Mouse (Mus musculus) heart, embryonic 10.5 days (tissue): ENCODE measurements around the gene Zfhx3. TPM values are rescaled to one million over a fixed set of nuclear protein-coding genes. Genes with fewer than 3 reads are reported as not detected.

Experiments
- DNase-seq: peaks from one replicate; pipeline ENCODE4 v3.0.0-alpha.2; 2017; ENCODE audit warnings: low spot score
- H3K27ac ChIP-seq: fragments of 300-500 bp; sonication (generic); 2 replicates; pipeline ENCODE4 v1.5.1; 2016; ENCODE audit warnings: mild to moderate bottlenecking
- H3K27me3 ChIP-seq: fragments of 300-500 bp; sonication (generic); 2 replicates; pipeline ENCODE4 v1.6.1; 2016; ENCODE audit warnings: mild to moderate bottlenecking; ENCODE audit not compliant: poor library complexity, insufficient read depth, severe bottlenecking
- H3K36me3 ChIP-seq: fragments of 300-500 bp; sonication (generic); 2 replicates; pipeline ENCODE4 v1.6.1; 2016; ENCODE audit warnings: mild to moderate bottlenecking, moderate library complexity
- H3K4me1 ChIP-seq: fragments of 300-500 bp; sonication (generic); 2 replicates; pipeline ENCODE4 v1.6.1; 2016; ENCODE audit warnings: mild to moderate bottlenecking
- H3K4me3 ChIP-seq: fragments of 300-500 bp; sonication (generic); 2 replicates; pipeline ENCODE4 v1.5.1; 2016; ENCODE audit warnings: mild to moderate bottlenecking, moderate library complexity
- H3K9me3 ChIP-seq: fragments of 300-500 bp; sonication (generic); 2 replicates; pipeline ENCODE4 v1.6.1; 2016; ENCODE audit warnings: mild to moderate bottlenecking, moderate library complexity
- WGBS: fragments of 180-500 bp; shearing (Covaris S2); methylation state at CpG from one replicate; pipeline ENCODE4 v1.1.7; 2016; 5-methylcytosine and 5-hydroxymethylcytosine counted together
- polyA plus RNA-seq: library from polyadenylated mRNA; unstranded; fragments of >200 nt; fragmentation: Nextera tagmentation; extraction: Ambion mirVana; gene quantifications from 2 replicates; pipeline ENCODE4 v1.2.1, GENCODE M21; 2016

Gene Zfhx3
- polyA plus RNA-seq, 1 experiment from 2014 or later = 9.7 TPM

DNA sequence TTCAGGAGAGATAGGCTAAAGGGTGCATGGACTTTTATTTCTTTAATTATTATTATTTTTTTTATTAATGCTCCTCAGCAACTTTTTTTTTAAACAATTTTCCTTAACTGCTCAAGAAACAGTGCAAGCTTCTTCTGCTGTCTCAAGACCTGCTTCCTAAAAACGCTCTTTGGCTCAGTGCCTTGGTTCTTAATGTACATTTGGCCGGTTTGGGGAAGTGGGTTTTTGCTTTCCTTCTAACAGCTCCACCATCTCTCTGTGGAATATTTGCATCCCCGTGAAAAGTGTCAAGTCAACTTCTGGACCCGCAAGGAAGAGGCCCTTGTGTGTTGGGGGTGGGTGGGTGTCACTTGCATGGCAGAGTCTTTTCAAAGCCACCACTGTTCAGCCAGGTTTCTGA lies 778.4 kb downstream of the Zfhx3 start:
- H3K36me3 ChIP-seq = no peaks in the 10 kb centered on the region
- H3K4me3 ChIP-seq = no peak overlapping the region
- no peaks in the 10 kb centered on the region for H3K9me3 ChIP-seq
- no peak for DNase-seq
- H3K27me3 ChIP-seq = no peaks in the 10 kb centered on the region
- H3K4me1 ChIP-seq = peaks cover 86% of the 10 kb centered on the region
- H3K27ac ChIP-seq = no peak overlapping the region
- 76% methylated on average over 4 of the region's 4 CpGs for WGBS

DNA sequence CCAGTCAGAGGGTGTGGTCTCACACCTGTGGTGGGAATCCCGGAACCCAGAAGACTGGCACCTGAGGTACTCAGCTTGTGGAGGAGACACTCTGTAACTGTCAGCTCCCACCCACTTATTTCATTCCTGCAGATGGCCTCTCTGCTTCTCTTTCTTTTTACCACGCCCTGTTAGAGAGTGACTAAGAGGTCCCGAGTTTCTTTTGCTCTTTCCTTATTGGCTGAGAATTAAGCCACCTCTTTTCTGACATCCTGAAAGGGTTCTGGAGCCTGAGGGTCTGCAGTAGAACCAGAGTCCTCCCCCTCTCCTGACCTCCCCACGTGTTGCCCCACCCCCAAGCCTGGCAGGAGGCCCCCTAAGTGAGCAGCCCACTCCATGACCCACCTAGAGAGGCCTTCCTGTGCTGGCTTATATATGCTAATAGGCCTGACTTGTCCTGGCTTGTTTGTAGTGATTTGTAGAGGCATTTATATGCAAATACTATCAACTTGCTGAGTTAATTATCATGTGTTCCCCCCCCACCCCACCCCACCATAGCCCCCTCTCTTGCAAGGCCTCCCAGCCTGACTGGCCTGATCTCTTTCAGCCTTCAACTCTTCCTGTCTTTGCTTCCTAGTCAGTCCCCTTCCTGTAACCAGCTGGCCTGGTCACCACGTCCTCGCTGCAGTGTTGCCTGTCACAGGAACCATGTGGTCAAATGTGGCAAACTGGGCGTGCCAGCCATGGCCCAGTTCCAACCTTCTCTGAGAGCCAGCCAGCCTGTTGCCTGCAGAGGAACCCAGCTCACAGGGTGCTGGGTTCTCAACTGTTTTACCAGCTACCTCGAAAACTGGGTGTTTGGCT lies 780.4 kb downstream of the Zfhx3 start:
- WGBS = 15% methylated on average over 8 of the region's 8 CpGs
- Histone ChIP-seq H3K4me1 (peaks cover 82% of the 10 kb centered on the region), H3K27me3 (no peaks in the 10 kb centered on the region), H3K4me3 (no peak overlapping the region), H3K9me3 (no peaks in the 10 kb centered on the region), H3K27ac (peak overlapping the region; percentile 14; the same call in 1 of the 2 replicates), H3K36me3 (no peaks in the 10 kb centered on the region)
- no peak for DNase-seq

DNA sequence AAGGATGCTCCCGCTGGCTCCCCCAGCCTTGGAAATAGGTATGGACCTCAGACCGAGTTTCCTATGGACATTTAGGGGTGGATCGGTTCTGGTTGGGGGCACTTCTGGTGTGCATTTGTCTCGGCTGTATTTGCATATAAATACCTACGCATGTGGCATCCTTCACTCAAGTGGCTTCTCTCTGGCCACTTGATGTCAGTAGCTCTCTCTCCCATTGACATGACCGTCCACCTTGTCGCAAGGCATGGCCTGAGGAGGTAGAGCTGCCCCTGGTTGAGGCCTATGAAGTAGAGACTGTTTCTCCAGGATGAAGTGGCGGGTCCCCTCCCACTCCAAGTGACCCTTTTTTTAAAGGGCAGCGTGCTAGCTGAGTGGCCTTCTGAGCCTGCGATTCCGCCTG lies 781.2 kb downstream of the Zfhx3 start:
- no peaks in the 10 kb centered on the region for H3K36me3 ChIP-seq
- WGBS = 52% methylated on average over 11 of the region's 11 CpGs
- DNase-seq = no peak
- H3K27ac ChIP-seq = peak overlapping the region; percentile 32; the same call in 1 of the 2 replicates
- H3K4me1 ChIP-seq = peaks cover 80% of the 10 kb centered on the region
- H3K4me3 ChIP-seq = no peak overlapping the region
- no peaks in the 10 kb centered on the region for H3K27me3 ChIP-seq
- H3K9me3 ChIP-seq = no peaks in the 10 kb centered on the region

DNA sequence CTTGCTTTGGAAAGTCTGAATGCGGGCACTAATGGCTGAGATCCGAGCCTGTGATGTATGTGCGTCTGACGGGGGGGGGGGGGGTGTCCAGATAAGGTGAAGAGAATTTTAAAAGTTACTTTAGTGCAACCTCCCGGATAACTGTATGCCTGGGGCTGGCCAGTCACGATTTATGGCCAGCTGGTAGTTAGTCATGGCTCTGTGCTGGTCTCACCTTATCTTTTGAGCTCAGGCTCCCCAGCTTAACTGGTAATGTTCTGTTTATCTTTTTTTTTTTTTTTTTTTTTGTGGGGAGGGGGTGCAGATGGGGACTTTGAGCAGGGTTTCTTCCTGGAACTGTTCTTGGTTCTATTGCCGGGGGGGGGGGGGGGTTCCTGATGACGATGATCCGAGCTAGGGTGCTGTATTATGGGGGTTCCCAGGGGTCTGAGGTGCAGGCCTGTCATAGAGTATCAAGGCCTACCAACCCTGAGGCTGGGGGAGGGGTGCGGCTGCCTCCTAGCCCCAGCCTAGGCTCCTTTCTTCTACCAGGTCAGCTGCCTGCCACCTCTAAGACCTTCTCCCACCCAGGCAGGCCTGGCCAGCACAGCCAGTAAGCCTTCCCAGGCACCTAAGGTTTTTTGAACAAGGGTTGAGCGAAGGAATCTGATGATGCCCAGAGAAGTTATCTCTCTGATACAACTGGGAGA lies 782.5 kb downstream of the Zfhx3 start:
- no peaks in the 10 kb centered on the region for H3K9me3 ChIP-seq
- no peak overlapping the region for H3K4me3 ChIP-seq
- 16% methylated on average over 11 of the region's 11 CpGs for WGBS
- no peaks in the 10 kb centered on the region for H3K36me3 ChIP-seq
- H3K27ac ChIP-seq = peak overlapping the region; percentile 76
- peaks cover 87% of the 10 kb centered on the region for H3K4me1 ChIP-seq
- no peak for DNase-seq
- H3K27me3 ChIP-seq = no peaks in the 10 kb centered on the region

DNA sequence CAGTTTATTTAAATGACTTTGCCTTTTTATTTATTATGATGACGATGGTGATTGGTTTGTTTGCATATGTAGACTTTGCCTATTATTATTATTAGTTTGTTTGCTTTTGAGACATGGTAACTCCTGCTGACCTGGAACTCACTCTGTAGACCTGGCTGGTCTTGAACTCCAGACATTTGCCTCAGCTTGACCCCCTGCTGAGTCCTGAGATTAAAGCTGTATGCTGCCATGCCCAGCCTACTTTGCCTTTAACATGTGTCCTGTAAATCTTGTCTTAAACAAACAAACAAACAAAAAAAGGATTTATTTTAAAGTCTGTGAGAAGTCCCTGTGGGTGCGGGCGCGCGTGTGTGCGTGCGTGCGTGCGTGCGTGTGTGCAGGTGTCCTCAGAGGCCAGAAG lies 783.2 kb downstream of the Zfhx3 start:
- peak overlapping the region; percentile 62; the same call in 1 of the 2 replicates for H3K27ac ChIP-seq

DNA sequence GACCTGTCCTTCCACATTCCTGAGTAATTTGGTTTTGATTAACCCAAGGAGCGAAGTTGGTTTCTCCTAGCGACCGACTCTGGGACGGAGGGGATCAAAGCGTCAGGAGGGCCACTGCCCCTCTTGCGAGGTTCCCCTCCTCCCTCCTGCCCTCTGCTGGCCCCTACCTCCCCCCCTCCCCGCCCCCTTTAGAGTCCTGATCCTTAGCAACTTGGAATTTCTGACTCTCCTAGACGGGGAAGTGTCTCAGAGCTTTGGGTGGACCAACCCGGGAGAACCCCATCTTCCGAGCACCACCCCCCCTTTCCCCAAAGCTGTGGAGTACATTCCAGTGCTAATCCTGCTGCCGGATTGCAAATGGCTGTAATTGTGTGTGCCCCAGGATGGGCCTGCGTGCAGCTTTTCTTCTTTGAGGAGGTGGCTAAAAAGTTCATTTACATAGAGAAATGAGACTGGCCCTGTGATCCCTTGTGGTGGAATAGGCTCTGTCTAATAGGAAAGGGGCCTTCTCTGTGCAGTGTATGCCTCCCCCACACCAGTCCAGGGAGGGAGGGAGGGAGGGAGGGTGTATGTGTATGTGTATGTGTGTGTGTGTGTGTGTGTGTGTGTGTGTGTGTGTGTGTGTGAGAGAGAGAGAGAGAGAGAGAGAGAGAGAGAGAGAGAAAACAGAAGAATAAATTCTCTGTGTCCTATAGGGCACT lies 784.2 kb downstream of the Zfhx3 start:
- peaks cover 92% of the 10 kb centered on the region for H3K4me1 ChIP-seq
- no peaks in the 10 kb centered on the region for H3K36me3 ChIP-seq

More for the DNA sequence above, 783.2 kb downstream of the Zfhx3 start:
- no peaks in the 10 kb centered on the region for H3K36me3 ChIP-seq
- H3K4me1 ChIP-seq = peaks cover 87% of the 10 kb centered on the region
- no peaks in the 10 kb centered on the region for H3K9me3 ChIP-seq
- H3K27me3 ChIP-seq = no peaks in the 10 kb centered on the region
- no peak for DNase-seq
- H3K4me3 ChIP-seq = no peak overlapping the region
- WGBS = 57% methylated on average over 10 of the region's 10 CpGs

DNA sequence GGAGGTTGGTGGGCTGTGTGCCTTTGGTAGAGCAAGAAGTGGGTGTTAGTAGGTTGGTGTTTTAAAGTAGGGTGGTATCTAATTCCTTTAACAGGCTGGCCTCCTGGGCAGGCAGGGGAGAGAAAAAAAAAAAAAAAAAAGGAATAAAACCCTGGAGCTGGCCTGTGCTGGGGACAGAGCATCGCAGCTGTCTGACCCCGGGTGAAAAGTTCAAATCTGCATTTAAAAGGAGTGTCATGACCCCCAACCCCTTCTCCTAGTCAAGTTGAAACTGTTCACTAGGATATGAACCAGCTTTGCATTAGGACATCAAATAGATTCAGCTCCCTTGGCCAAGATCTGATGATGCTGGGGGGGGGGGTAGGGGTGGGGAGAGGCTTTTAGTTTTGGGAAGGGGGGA lies 786.7 kb downstream of the Zfhx3 start:
- H3K27me3 ChIP-seq = no peaks in the 10 kb centered on the region
- H3K9me3 ChIP-seq = no peaks in the 10 kb centered on the region
- H3K4me1 ChIP-seq = peaks cover 94% of the 10 kb centered on the region
- no peaks in the 10 kb centered on the region for H3K36me3 ChIP-seq
- H3K4me3 ChIP-seq = no peak overlapping the region
- no peak for DNase-seq
- 13% methylated on average over 2 of the region's 2 CpGs for WGBS
- H3K27ac ChIP-seq = peak overlapping the region; percentile 56; the same call in 1 of the 2 replicates

More for the DNA sequence above, 784.2 kb downstream of the Zfhx3 start:
- Histone ChIP-seq H3K9me3 (no peaks in the 10 kb centered on the region), H3K27ac (peak overlapping the region; percentile 47), H3K4me3 (peak overlapping the region; percentile 23; the same call in 1 of the 2 replicates), H3K27me3 (no peaks in the 10 kb centered on the region)
- 8% methylated on average over 12 of the region's 12 CpGs for WGBS
- no peak for DNase-seq

DNA sequence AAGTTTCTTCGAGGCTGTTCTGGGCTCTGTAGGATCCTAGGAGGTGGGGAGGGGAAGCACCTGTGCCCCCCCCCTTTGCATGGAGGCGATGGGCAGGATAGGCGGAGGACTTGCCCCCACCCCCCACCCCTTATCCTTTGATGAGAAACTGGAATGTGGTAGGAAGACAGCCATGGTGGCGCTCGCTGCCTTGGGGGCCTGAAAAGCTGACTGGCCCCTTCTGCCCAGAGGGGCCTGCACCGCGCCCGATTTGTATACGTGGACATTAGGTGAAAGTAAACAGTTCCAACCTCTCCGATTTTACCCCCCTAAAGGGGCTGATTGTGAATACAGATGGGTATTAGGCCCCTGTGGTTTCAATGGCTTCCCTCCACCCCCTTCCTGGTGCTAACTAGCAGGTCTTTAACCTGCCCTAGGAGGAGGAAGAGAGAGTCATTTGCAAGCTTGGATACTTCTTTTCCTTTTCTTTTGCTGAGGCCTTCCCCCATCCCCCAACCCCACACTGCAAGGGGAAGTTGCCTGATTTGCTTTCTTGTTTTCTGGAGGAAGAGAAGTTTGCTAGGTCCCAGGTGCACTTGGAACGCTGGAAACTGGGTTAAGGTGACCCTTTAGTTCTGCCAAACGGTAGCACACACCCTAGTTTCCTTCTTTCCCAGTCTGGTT lies 787.4 kb downstream of the Zfhx3 start:
- H3K4me1 ChIP-seq = peaks cover 93% of the 10 kb centered on the region
- H3K9me3 ChIP-seq = no peaks in the 10 kb centered on the region
- WGBS = 23% methylated on average over 12 of the region's 12 CpGs
- peak overlapping the region; percentile 56 for H3K27ac ChIP-seq
- no peaks in the 10 kb centered on the region for H3K27me3 ChIP-seq
- H3K4me3 ChIP-seq = no peak overlapping the region
- H3K36me3 ChIP-seq = no peaks in the 10 kb centered on the region
- DNase-seq = no peak

DNA sequence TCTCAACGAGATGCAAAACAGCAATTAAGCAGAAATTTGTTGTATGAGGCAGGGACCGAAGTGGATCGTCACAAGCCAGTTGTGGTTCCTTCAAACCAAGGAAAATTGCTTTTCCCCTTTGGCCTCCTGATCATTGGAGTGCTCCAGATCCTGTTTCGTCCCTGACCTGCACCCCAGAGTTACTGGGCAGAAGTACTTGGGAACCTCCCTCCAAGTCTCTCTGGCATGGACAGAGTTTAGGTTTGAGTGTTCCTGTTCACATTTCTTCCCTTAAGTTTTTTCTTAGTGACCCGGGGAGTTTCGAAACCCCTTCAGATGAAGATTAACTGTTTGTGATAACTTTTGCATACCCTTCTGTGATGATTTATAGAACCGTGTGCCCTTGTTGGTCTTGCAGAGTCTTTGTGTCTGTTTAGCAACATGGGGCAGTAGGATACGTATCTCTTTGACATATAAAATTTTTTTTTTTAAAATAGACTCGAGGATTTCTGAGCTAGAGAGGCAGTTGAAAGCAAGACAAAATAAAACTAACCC lies 788.5 kb downstream of the Zfhx3 start:
- H3K27ac ChIP-seq = peak overlapping the region; percentile 29; the same call in 1 of the 2 replicates
- H3K9me3 ChIP-seq = no peaks in the 10 kb centered on the region
- no peaks in the 10 kb centered on the region for H3K27me3 ChIP-seq
- no peak overlapping the region for H3K4me3 ChIP-seq
- H3K4me1 ChIP-seq = peaks cover 89% of the 10 kb centered on the region
- WGBS = 67% methylated on average over 9 of the region's 9 CpGs
- no peaks in the 10 kb centered on the region for H3K36me3 ChIP-seq
- DNase-seq = no peak

DNA sequence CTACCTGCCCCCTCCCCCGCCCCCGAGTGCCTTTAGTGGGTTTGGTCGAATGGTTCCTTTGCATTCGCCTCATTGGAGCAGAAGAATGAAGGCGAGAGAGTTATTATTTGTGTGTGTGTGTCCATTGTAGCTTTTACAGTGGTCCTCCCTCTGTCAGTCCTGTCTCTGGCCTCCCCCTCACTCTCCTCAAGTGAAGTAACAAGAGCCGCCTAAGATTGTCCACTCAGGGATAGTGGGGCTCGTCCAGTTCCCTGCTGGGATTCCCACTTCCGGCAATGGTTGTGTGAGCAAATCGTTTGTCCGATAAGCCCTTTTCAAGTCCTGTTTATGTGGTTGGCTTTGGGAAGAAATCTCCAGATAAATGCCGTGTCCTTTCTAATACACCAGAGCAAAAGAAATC lies 790.1 kb downstream of the Zfhx3 start:
- Histone ChIP-seq H3K4me3 (no peak overlapping the region), H3K9me3 (no peaks in the 10 kb centered on the region), H3K4me1 (peaks cover 92% of the 10 kb centered on the region), H3K36me3 (no peaks in the 10 kb centered on the region), H3K27me3 (no peaks in the 10 kb centered on the region), H3K27ac (no peak overlapping the region)
- no peak for DNase-seq
- 42% methylated on average over 11 of the region's 11 CpGs for WGBS

DNA sequence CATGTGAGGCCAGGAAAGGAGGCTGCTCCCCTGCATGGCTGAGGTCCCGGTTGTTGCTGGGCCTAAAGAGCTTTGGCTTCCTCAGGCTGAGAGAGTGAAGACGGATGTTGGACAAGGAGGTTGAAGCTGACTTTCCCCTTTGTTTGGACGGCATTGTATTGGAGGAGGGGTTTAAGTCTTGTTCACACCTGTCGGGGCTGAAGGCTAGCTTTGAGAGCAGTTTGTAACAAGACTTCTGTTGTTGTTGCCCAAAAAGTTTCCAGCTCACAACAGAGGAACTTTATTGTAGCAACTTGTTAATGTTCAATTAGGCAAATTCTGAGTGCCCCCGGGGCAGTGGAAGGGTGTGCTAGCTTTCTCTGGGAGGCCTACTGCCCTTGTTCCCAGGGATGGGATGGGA lies 790.9 kb downstream of the Zfhx3 start:
- Histone ChIP-seq H3K27ac (no peak overlapping the region; the same call in 1 of the 2 replicates), H3K4me1 (peaks cover 94% of the 10 kb centered on the region), H3K4me3 (no peak overlapping the region), H3K27me3 (no peaks in the 10 kb centered on the region), H3K9me3 (no peaks in the 10 kb centered on the region), H3K36me3 (no peaks in the 10 kb centered on the region)
- no peak for DNase-seq
- WGBS = 71% methylated on average over 5 of the region's 5 CpGs

DNA sequence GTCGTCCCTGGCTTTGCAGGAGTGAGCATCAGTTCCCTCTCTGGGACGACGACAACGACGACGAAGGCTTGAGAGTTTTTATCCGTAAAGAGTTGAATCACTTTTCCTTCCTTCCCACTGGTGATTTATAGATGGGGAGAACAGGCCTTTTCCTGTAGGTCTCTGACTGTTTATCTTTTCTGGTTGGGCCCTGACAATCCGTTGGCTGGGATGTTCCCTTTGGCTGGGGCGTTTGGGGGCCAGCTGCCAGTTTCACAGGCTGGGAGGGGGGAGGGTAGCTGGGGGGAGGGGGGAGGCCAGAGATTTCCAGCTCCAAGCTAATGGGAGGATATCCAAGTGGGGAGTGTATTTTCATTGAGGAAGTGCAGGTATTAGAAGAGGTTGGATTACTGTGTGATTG lies 794.0 kb downstream of the Zfhx3 start:
- peak overlapping the region; percentile 31; the same call in 1 of the 2 replicates for H3K27ac ChIP-seq
- DNase-seq = no peak
- H3K4me3 ChIP-seq = no peak overlapping the region
- H3K27me3 ChIP-seq = no peaks in the 10 kb centered on the region
- H3K4me1 ChIP-seq = peaks cover 65% of the 10 kb centered on the region
- WGBS = 28% methylated on average over 9 of the region's 9 CpGs
- peaks cover 4% of the 10 kb centered on the region; the same call in 1 of the 2 replicates for H3K36me3 ChIP-seq
- no peaks in the 10 kb centered on the region for H3K9me3 ChIP-seq
